Mouse (Mus musculus) lung, postnatal 0 days (tissue): ENCODE measurements at regions not wholly inside any gene's neighbourhood (a gene's known extent, or its start where the extent isn't known, plus 50 kb on each side); places are given as distances from the start of the nearest gene placed in this dataset.

Experiments used
- CTCF ChIP-seq: IDR thresholded peaks from 2 replicates; pipeline ENCODE4 v1.5.1; 2016; ENCODE audit warnings: antibody characterized with exemption, mild to moderate bottlenecking
- EP300 ChIP-seq: IDR thresholded peaks from 2 replicates; pipeline ENCODE4 v1.6.1; 2016; ENCODE audit warnings: antibody characterized with exemption, mild to moderate bottlenecking, control low read depth

DNA sequence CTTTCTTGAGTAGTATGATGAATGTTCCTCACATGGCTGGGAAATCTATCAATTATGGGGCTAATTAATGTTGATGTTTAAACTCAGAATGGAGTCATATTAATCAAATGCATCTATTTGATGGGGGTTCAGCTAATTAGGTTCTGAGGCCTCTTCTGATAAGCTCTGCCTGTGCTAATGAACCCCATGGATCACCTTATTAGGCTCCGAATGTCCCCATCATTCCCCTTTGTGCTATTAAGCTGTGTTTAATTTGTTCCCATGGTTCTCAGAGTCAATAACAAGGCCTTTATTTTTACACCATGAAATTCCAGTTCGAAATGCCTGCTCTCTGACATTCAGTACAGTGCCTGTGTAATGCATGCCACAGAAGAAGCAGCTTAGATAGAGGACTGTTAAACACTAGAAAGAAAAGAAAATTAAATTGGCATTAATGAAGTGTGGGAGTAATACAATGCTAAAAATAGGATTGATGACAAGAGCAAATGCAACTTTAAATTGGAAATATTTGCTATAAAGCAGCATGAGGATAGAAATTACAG, 91.0 kb downstream of the Edem1 start:
- no peak for TF ChIP-seq CTCF
- TF ChIP-seq EP300: no peak
